Mouse (Mus musculus): ENCODE data around the gene Wdr77.

DNA sequence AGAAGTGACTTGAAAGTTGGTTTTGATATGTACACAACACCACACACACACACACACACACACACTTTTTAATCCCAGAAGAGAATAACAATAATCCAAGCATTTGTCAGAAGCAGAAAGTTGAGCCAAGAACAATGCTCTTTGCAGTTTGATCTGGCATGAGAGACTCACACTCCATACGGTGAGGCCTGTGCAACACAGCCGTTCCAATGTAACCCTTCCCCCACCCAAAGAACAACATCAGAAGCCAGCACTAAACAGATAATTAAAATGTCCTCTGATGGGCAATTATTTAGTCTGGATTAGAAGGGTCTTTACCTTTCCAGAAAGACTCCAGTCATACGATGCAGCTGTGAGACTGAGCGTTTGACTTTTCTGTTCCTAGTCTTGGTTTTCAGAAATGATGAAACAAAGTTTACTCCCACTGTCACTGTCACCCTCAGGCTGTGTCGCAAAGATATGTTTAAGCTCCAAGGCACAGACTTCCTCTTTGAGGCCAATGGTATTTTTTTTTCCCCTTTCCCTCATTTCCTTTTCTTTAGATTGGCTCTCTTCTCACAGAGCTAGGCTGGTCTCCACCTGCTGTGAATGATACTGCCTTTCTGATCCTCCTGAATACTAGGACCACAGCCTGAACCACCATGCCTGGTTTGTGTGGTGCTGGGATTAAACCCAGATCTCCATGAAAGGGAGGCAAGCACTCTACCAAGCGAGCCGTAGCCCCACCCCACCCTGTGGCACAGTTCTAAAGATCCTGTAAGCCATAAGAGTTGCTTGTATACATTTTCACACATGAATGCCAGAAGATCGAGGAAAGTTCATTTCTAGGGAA, 26.7 kb upstream of the Wdr77 start, which contains the start of gene I830077J02Rik:
- no peak for TF ChIP-seq CTCF (IDR thresholded peaks at IDR 0.05; ENCODE audit: low read depth)
- no peak for TF ChIP-seq EP300 (optimal IDR thresholded peaks at IDR 0.05)

Measured in stomach, postnatal 0 days (tissue).